Mouse (Mus musculus) adipose tissue, adult 10 weeks (tissue): ENCODE measurements around the gene Olfr695. TPM values are rescaled to one million over a fixed set of nuclear protein-coding genes. Genes with fewer than 3 reads are reported as not detected.

Source experiments
- polyA plus RNA-seq: library from polyadenylated mRNA; stranded (reverse); fragments of 350-450 nt; fragmentation: Illumina TruSeq; extraction: RNeasy Lipid Tissue Mini Kit (QIAGEN cat#74804); gene quantifications from one replicate; pipeline ENCODE4 v1.2.3, GENCODE M21; 2014; ENCODE audit warnings: low read depth, low replicate concordance

The Olfr695 gene
- not detected for polyA plus RNA-seq

GRCm38 (mm10) chr7:106716296-106716695 lies at the start of gene Olfr695:
Gene Olfr695, minus strand, starts transcription at chr7:106716396.

GRCm38 (mm10) chr7:106755297-106755696 lies 39.1 kb upstream of the Olfr695 start, which contains the start of gene Olfr698:
Gene Olfr698, minus strand, starts transcription at chr7:106755397.

GRCm38 (mm10) chr7:106742343-106742742 lies 26.1 kb upstream of the Olfr695 start, which contains the start of gene Olfr697:
Gene Olfr697, minus strand, starts transcription at chr7:106742443.

GRCm38 (mm10) chr7:106691714-106692113 lies 24.5 kb downstream of the Olfr695 start, which contains the start of gene Olfr694:
Gene Olfr694, minus strand, starts transcription at chr7:106691814.

GRCm38 (mm10) chr7:106680484-106680883 lies 35.7 kb downstream of the Olfr695 start, which contains the start of gene Olfr693:
Gene Olfr693, minus strand, starts transcription at chr7:106680584.

Other genes with a start within 250 kb of the Olfr695 start
- not detected for gene Olfr693, start 35.8 kb downstream of the Olfr695 start, polyA plus RNA-seq
- gene Olfr694, start 24.6 kb downstream of the Olfr695 start, polyA plus RNA-seq: not detected
- not detected for gene Olfr697, start 26.0 kb upstream of the Olfr695 start, polyA plus RNA-seq
- gene Olfr698, start 39.0 kb upstream of the Olfr695 start, polyA plus RNA-seq: not detected
- gene Olfr699, start 76.8 kb upstream of the Olfr695 start, polyA plus RNA-seq: not detected
- not detected for gene Olfr700, start 92.4 kb upstream of the Olfr695 start, polyA plus RNA-seq
- 0.55 TPM for gene Olfr701, start 97.7 kb upstream of the Olfr695 start, polyA plus RNA-seq
- not detected for gene Olfr702, start 117.5 kb upstream of the Olfr695 start, polyA plus RNA-seq
- gene Olfr703, start 127.0 kb upstream of the Olfr695 start, polyA plus RNA-seq: not detected
- not detected for gene Olfr704, start 146.8 kb upstream of the Olfr695 start, polyA plus RNA-seq
- not detected for gene Olfr705, start 160.5 kb upstream of the Olfr695 start, polyA plus RNA-seq
- not detected for gene Olfr706, start 171.8 kb upstream of the Olfr695 start, polyA plus RNA-seq
- not detected for gene Olfr707, start 184.8 kb upstream of the Olfr695 start, polyA plus RNA-seq
- not detected for gene Olfr1532-ps1, start 191.6 kb upstream of the Olfr695 start, polyA plus RNA-seq
- gene Olfr709-ps1, start 215.8 kb upstream of the Olfr695 start, polyA plus RNA-seq: not detected
- gene Olfr710, start 231.9 kb upstream of the Olfr695 start, polyA plus RNA-seq: not detected
- not detected for gene Olfr6, start 247.5 kb upstream of the Olfr695 start, polyA plus RNA-seq